Mouse (Mus musculus) kidney, embryonic 14.5 days (tissue): Measurements from ENCODE around the gene Cbs. TPM values are rescaled to one million over a fixed set of nuclear protein-coding genes. Genes with fewer than 3 reads are reported as not detected.

Experiments
- ATAC-seq: fragments of 200-750 bp; cut with Nextera tagmentation; 2 replicates; pipeline ENCODE4 v1.8.0; 2017; ENCODE audit warnings: moderate number of reproducible peaks, mild to moderate bottlenecking, moderate TSS enrichment, moderate library complexity; ENCODE audit not compliant: low FRiP score, low TSS enrichment
- H3K27ac ChIP-seq: fragments of 300-500 bp; sonication (generic); 2 replicates; pipeline ENCODE4 v1.5.1; 2014; ENCODE audit warnings: low read depth, mild to moderate bottlenecking, low read length, moderate library complexity, mixed read lengths
- H3K27me3 ChIP-seq: fragments of 300-500 bp; sonication (generic); 2 replicates; pipeline ENCODE4 v1.6.1; 2014; ENCODE audit warnings: mild to moderate bottlenecking, low read length; ENCODE audit not compliant: control insufficient read depth, insufficient read depth
- H3K36me3 ChIP-seq: fragments of 300-500 bp; sonication (generic); 2 replicates; pipeline ENCODE4 v1.6.1; 2014; ENCODE audit warnings: low read length, mixed read lengths; ENCODE audit not compliant: control insufficient read depth, insufficient read depth
- H3K4me1 ChIP-seq: fragments of 300-500 bp; sonication (generic); 2 replicates; pipeline ENCODE4 v1.6.1; 2014; ENCODE audit warnings: low read length, mixed read lengths; ENCODE audit not compliant: control insufficient read depth, insufficient read depth
- H3K4me2 ChIP-seq: fragments of 300-500 bp; sonication (generic); replicated peaks from 2 replicates; pipeline ENCODE4 v1.6.1; 2014; ENCODE audit warnings: low read depth, mild to moderate bottlenecking, low read length
- H3K4me3 ChIP-seq: fragments of 300-500 bp; sonication (generic); 2 replicates; pipeline ENCODE4 v1.5.1; 2014; ENCODE audit warnings: mild to moderate bottlenecking, low read length
- H3K9ac ChIP-seq: fragments of 300-500 bp; sonication (generic); 2 replicates; pipeline ENCODE4 v1.6.1; 2014; ENCODE audit warnings: low read depth, mild to moderate bottlenecking, low read length, moderate library complexity
- H3K9me3 ChIP-seq: fragments of 300-500 bp; sonication (generic); 2 replicates; pipeline ENCODE4 v1.6.1; 2016; ENCODE audit warnings: low read length; ENCODE audit not compliant: control insufficient read depth
- WGBS: fragments of 180-500 bp; shearing (Covaris S2); extraction: QIAGEN DNeasy Blood & Tissue Kit; methylation state at CpG from one replicate; pipeline ENCODE4 v1.1.7; 2014; 5-methylcytosine and 5-hydroxymethylcytosine counted together
- polyA plus RNA-seq: library from polyadenylated mRNA; unstranded; fragments of >200 nt; fragmentation: Nextera tagmentation; extraction: Ambion mirVana; gene quantifications from 2 replicates; pipeline ENCODE4 v1.2.1, GENCODE M21; 2014

The Cbs gene
- polyA plus RNA-seq, 1 experiment from 2014 or later = 2.1 TPM

DNA sequence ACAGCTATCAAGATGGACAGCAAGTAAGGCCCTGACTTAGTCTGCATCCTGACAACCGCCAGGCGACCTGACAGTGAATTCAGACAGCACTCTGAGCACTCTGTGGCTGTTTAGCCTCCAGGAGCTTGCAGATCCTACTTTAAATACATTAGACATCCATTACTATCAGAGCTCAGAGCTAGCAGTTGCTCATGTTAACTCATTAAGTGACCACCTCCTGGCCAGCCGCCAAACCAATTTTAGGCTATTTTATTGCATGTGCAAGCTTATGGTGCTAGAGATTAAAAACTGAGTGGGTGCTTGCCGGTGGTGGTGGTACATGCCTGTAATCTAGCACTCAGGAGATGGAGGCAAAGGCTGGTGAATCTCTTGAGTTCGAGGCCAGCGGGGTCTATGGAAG is 53.3 kb downstream of the Cbs start:
- WGBS = 84% methylated on average over 6 of the region's 6 CpGs
- Histone ChIP-seq H3K9me3 (no peaks in the 10 kb centered on the region), H3K9ac (no peak overlapping the region), H3K4me1 (peaks cover 8% of the 10 kb centered on the region), H3K27me3 (no peaks in the 10 kb centered on the region), H3K4me3 (no peak overlapping the region), H3K27ac (no peak overlapping the region), H3K36me3 (peaks cover 9% of the 10 kb centered on the region; the same call in 1 of the 2 replicates), H3K4me2 (no peak overlapping the region)
- no peak for ATAC-seq

DNA sequence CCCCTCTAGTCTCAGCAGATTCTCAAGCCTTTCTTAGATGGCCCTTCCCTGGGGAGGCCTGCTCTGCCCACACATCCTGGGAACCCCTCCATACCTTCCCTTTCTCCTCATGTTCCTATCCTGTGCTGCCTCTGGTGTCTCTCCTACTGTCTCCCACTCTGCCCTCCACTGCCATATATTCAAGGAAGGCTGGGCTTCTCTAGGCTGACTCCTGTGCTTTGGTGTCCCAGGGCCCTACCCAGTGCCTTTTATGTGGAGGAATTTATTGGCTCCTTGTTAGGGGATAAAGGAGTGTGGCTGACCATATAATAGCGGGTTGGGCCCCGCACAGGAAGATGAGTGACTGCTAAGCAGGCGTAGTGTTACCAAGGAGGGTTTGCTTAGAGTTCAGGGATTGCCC is 53.9 kb downstream of the Cbs start:
- no peak overlapping the region for H3K4me3 ChIP-seq
- ATAC-seq = no peak
- no peaks in the 10 kb centered on the region for H3K27me3 ChIP-seq
- 42% methylated on average over 3 of the region's 3 CpGs for WGBS
- no peak overlapping the region for H3K9ac ChIP-seq
- H3K36me3 ChIP-seq = peaks cover 6% of the 10 kb centered on the region; the same call in 1 of the 2 replicates
- peaks cover 8% of the 10 kb centered on the region for H3K4me1 ChIP-seq
- no peaks in the 10 kb centered on the region for H3K9me3 ChIP-seq
- H3K4me2 ChIP-seq = no peak overlapping the region
- no peak overlapping the region for H3K27ac ChIP-seq

DNA sequence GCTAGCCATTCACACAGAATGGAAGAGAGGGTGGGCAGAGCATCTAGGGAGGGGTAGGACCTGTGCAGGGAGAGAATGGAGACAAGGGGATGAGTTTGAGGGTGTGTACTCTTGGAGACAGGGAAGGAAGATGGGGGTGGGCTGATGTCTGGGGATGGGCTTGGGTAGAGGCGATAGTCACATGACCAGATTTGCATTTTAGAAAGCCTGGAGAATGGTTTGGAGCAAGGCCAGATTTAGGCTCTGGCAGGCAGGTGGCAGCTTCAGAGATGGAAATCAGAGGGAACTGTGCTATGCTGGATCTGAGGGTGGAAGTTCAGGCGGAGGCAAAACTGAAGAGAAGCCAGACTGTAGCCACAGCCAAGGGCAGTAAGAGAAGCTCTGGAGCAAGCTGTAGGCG is 56.7 kb downstream of the Cbs start:
- Histone ChIP-seq H3K4me2 (no peak overlapping the region), H3K9ac (no peak overlapping the region), H3K4me1 (peaks cover 8% of the 10 kb centered on the region), H3K9me3 (no peaks in the 10 kb centered on the region), H3K27me3 (no peaks in the 10 kb centered on the region), H3K36me3 (peaks cover 6% of the 10 kb centered on the region; the same call in 1 of the 2 replicates), H3K4me3 (no peak overlapping the region), H3K27ac (no peak overlapping the region)
- ATAC-seq = no peak
- WGBS = 64% methylated on average over 3 of the region's 3 CpGs

DNA sequence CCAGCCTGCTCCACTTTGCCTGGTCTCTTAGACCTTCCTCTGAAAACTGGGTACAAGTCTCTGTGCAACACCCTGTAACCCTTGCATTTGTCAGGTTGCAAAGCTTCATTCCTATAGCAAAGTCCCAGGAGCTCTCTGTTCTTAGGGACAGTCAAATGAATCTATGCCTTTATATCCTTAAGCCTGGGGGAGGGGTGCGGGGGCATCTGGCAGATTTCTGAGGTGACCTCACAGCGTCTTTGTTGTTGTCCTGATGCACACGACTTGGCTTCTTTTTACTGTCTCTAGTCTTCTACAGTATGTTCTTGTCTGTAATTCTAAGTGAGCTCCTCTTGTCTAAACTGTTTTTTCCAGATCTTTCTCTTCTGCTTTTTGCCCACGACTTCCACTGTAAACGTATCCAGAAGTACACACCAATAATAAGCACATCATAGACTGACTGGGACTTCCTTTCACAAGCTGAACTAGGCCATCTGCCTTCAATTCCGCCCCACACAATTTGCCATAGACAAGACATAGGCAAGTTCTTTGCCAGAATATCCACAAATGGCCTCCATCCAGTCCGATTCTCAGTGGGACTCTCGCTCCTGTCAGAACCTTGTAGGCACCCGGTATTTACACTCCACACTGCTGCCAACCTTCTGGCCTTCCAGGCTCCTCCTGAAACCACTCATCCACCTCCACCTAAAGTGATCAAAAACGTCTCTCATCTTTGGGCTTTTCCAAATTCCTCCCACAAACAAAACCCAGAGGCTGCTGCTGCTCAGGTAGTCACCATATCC is 60.5 kb downstream of the Cbs start:
- H3K4me1 ChIP-seq = peaks cover 8% of the 10 kb centered on the region
- H3K4me2 ChIP-seq = no peak overlapping the region
- H3K9ac ChIP-seq = no peak overlapping the region
- ATAC-seq = no peak
- no peak overlapping the region for H3K4me3 ChIP-seq
- WGBS = 80% methylated on average over 10 of the region's 10 CpGs
- no peaks in the 10 kb centered on the region for H3K36me3 ChIP-seq
- no peaks in the 10 kb centered on the region for H3K27me3 ChIP-seq
- H3K27ac ChIP-seq = no peak overlapping the region
- no peaks in the 10 kb centered on the region for H3K9me3 ChIP-seq

DNA sequence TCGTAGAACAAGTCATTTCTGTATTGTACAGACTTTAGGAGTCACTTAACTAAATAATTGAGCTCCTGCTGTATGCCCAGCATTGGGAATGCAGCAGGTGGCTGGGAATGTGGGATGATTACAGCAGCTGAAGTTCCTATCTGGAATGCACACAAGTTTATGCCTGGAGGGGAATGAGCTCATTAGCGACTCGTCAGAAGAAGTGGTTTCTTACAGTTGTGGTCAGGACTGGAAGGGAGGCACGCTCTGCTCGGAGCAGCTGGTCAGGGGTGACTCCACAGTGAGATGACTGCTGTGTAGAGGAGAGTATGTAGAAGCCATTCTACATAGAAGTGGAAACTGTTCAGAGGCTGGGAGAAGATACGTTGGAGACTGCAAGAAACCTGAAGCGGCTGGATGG is 62.4 kb downstream of the Cbs start:
- 81% methylated on average over 7 of the region's 7 CpGs for WGBS
- no peaks in the 10 kb centered on the region for H3K36me3 ChIP-seq

DNA sequence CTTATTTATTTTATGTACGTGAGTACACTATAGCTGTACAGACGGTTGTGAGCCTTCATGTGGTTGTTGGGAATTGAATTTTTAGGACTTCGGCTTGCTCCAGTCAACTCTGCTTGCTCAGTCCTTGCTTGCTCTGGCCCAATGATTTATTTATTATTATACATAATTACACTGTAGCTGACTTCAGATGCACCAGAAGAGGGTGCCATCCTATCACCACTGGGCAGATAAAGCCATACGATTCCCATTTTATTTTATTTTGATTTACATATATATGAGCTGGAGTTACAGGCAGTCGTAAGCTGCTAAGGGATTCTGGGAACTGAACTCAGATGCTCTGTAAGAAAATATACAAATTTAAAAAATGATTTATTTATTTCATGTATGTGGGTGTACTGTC is 65.3 kb downstream of the Cbs start:
- Histone ChIP-seq H3K4me2 (no peak overlapping the region), H3K9me3 (no peaks in the 10 kb centered on the region), H3K9ac (no peak overlapping the region), H3K27ac (no peak overlapping the region), H3K36me3 (no peaks in the 10 kb centered on the region), H3K27me3 (no peaks in the 10 kb centered on the region), H3K4me3 (no peak overlapping the region), H3K4me1 (peaks cover 15% of the 10 kb centered on the region)
- 86% methylated on average over 5 of the region's 5 CpGs for WGBS
- no peak for ATAC-seq

More for the DNA sequence above, 62.4 kb downstream of the Cbs start:
- Histone ChIP-seq H3K27me3 (no peaks in the 10 kb centered on the region), H3K9ac (no peak overlapping the region), H3K9me3 (no peaks in the 10 kb centered on the region), H3K27ac (no peak overlapping the region), H3K4me3 (no peak overlapping the region), H3K4me1 (no peaks in the 10 kb centered on the region), H3K4me2 (no peak overlapping the region)
- ATAC-seq = no peak

DNA sequence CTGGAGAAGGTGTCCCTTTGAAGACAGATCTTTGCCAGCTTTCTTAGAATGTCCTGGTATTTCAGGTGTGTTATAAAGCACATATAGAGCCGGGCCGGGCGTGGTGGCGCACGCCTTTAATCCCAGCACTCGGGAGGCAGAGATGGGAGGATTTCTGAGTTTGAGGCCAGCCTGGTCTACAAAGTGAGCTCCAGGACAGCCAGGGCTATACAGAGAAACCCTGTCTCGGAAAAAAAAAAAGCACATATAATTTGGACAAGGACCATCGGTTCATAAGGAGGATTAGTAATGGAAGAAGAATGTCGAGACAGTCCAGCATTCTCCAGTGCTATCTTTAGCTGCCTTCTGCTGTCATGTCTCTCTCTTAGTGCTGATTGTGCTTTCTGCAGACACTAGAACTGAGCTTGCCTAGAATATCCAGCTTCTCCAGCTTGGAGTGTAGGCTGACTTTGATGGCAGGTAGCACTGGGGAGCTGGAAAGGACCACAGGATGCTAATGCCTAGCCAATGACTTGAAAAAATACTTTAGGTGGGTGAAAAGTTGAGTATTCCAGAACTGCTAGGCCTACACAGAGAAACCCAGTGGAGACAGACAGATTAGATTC is 66.6 kb downstream of the Cbs start:
- H3K27ac ChIP-seq = no peak overlapping the region
- no peaks in the 10 kb centered on the region for H3K27me3 ChIP-seq
- no peak overlapping the region for H3K4me2 ChIP-seq
- H3K4me3 ChIP-seq = no peak overlapping the region
- peak; percentile 73; the same call in 1 of the 2 replicates for ATAC-seq
- H3K4me1 ChIP-seq = peaks cover 21% of the 10 kb centered on the region
- 88% methylated on average over 9 of the region's 9 CpGs for WGBS
- H3K36me3 ChIP-seq = no peaks in the 10 kb centered on the region
- no peaks in the 10 kb centered on the region for H3K9me3 ChIP-seq
- H3K9ac ChIP-seq = no peak overlapping the region

DNA sequence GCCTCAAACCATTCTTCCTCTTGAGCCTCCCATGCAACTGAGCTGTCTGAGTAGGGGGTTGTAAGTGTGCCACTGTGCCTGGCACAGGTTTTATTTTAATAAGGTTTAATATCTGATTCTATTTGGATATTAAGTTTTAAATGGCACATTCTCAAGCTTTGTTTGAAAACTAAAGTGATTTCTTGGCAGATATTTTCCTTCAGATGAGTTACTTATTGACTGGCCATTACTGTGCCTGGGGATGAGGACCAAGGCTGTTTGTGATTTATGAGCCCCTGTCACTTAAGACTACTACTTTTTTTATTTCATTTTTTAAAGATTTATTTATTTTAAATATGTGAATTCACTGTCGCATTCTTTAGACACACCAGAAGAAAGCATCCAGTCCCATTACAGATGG is 67.3 kb downstream of the Cbs start:
- Histone ChIP-seq H3K9ac (no peak overlapping the region), H3K9me3 (no peaks in the 10 kb centered on the region), H3K27ac (no peak overlapping the region), H3K27me3 (no peaks in the 10 kb centered on the region), H3K4me3 (no peak overlapping the region), H3K4me2 (no peak overlapping the region), H3K4me1 (peaks cover 21% of the 10 kb centered on the region), H3K36me3 (no peaks in the 10 kb centered on the region)
- 94% methylated on average over 1 of the region's 1 CpGs for WGBS
- ATAC-seq = no peak

DNA sequence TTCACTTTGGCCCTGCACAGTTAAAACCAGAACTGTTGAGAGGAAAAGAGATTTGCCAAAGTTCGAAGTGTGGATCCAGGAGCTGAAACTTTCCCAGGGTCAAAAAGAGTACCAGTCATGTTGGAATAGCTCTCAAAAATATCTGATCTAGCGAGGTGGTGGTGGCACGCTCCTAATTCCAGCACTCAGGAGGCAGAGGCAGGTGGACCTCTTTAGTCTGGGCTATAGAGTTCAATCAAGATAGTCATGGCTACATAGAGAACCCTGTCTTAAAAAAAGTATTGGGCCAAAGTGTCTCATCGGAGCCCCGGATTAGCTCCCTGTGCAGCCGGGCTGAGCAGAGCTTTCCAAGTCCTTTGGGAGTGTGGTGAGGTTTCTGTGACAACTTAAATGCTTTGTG is 70.8 kb downstream of the Cbs start:
- H3K27ac ChIP-seq = peak overlapping the region; percentile 89; the same call in 1 of the 2 replicates

More for the DNA sequence above, 70.8 kb downstream of the Cbs start:
- Histone ChIP-seq H3K4me1 (peaks cover 25% of the 10 kb centered on the region), H3K27me3 (no peaks in the 10 kb centered on the region), H3K4me3 (peak overlapping the region; percentile 86), H3K9ac (peak overlapping the region; percentile 91), H3K4me2 (peak overlapping the region; percentile 85), H3K9me3 (no peaks in the 10 kb centered on the region), H3K36me3 (no peaks in the 10 kb centered on the region)
- ATAC-seq = no peak
- WGBS = 82% methylated on average over 6 of the region's 6 CpGs
